Mouse (Mus musculus): Measurements from ENCODE around the gene Tmem141.

Tmem141 gene

DNA sequence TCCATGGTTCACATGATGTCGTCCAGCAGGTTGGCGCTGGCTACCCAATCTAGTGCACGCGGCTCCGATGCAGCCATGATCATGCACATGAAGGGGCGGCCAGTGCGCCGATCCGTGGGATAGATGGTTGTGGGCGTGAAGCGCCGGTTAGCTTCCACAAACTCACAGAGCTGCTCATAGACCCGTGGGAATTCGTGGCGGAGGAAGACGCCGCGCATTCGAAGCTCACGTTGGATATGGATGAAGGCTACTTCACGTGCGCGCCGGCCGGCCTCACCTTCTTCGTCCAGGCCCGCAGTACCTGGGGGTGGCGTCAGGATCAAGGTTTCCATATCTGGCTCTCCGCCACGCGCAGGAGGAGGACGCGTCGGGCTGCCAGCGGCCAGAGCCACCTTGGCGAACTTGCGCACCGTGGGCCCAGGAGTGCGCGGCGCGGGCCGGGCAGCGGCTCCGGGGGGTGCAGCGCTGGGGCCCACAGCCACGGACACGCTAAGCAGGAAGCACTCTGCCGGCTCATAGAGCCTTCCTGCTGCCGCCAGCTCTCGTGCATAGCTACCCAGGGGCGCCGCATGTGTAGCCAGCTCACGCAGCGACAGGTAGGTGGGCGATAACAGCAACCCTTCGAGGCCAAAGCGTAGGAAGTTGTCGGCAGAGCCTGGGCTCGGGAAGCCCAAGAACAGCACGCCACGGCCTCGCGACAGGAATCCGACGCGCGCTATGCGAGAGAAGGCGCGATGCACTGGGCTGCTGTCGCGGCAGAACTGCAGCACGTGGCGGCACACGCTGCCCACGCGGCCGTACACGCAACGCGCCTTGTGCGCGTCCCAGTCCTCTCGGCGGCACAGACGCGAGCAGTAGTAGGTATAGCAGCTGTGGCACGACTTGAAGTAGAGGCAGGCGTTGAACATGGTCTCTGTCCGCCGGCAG, 44.6 kb downstream of the Tmem141 start:
- no peak for DNase-seq

DNA sequence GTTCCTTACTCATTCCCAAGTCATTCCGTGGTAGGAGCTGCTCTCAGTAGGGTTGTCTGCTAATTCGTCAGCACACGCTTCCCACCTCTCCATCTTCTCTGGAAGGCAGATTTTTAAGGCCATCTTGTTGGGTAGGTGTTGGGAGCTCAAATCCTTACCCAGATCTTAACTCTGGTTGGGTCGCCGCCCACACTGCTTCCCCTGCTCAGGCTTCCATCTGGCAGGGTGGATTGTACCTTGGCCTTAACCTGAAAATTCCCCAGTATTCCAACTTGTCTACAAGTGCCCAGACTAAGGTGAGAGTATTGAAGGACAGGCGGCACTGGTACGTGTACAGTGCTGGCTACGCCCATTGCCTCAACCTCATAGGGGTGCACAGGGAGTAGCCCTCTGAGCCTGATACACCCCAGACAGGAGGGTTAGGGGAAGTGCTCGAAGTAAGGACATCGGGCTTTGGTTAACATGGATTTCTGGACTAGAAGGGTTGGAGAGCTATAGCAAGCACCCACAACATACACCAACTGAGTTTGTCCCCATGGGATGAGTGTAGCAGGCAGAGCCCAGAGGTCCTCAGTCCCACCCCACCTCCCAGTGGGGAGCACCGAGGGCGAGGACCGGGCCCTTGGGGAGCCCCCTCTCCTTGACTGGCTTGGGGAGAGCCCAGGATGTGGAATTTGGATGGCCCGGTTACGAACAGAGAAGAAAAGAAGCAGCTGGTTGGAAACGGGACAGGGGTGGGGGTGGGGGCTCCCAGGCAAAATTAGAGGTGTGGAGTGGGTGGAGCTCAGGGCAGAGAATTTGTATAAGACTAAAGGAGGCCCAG, 45.6 kb downstream of the Tmem141 start:
- DNase-seq: no peak

DNA sequence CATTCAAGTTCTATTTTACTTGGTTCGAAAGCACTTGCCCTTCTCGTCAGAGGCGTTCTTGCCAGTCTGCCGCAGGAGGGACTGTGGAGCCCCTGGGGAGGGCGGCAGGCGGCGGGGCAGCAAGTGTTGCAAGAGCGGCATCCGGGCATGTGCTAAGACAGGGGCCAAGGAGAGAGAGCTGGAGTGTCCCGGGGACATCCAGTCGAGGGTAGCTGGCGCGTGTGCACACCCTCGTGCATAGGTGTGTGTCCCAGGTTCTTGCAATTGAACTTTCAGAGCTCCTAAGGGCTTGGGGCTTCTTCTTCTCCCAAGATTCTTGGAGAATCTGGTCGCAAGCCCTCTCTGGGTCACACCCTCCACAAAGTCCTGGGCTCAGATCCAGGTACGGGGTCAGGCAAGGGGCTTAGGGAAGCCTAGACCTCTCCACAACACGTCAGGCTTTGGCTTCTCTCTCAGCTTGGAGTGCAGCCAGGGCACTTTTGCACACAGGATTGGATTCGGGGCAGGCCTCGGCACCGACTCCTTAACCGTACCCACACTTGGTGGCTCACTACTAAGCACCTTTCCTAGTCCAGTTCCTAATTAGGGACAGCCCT, 46.3 kb downstream of the Tmem141 start:
- peak; percentile 60 for DNase-seq

DNA sequence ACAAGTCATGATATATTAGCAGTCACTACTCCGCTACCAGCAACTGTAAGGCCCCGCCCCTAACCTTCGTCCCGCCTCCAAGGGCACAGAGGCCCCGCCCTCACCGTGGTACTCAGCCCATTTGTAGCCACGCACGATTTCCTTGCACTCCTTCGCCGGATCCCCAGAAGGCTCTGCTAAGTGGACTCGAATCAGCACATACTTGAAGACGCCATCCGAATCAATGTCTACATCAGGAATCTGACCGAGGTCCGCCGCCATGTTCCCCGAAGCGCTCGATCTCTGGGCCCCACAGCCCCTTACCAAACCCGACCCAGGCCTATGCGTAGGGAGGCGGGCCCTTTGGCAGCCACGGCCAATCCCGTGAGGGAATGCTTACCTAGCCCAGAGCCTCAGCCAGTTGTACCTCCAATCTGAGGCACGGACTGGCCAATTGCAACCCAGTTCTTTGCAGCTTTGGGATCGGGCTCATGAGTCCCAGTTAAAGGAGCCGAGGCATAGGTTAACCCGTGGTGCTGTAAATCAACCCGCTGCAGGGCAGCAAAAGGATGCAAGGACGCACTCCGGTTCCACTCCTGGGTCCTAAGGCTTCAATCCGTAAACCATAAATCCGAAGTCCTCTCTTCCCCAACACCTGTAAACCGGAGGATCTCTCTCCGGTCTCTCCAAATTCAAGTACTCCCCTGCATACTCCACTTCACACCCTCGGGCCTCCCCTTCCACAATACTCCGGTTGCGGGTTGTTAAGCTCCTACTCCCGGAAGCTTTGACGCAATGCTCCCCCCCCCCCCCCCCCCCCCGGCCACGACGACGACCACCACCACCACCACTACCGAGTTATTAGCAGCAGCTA, 47.0 kb downstream of the Tmem141 start, which contains the start of the genes Mamdc4 and Phpt1:
TSS of gene Mamdc4 (minus strand) at position 267 of the 853 bp plus-strand sequence.
TSS of gene Phpt1 (minus strand) at position 646 of the 853 bp plus-strand sequence.
- DNase-seq: peak; percentile 97

DNA sequence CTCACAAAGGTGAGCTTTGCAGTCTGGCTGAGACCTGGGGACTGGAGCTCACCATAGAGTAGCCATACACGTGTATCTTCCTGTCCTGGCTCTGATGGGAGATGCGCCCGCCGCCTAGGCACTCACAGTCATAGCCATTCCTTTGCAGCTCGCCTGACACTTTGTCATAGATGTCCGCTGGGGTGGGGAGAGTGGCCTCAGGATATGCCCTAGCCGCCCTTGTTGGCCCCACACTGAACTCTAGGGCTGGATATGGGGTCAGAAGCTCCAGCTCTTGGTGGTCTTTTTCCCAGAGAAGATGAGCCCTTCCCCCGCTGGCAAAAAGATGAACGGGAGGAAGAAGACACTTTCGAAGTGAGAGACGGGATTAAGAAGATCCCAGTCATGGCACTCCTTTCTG, 47.7 kb downstream of the Tmem141 start:
- peak; percentile 39 for DNase-seq

DNA sequence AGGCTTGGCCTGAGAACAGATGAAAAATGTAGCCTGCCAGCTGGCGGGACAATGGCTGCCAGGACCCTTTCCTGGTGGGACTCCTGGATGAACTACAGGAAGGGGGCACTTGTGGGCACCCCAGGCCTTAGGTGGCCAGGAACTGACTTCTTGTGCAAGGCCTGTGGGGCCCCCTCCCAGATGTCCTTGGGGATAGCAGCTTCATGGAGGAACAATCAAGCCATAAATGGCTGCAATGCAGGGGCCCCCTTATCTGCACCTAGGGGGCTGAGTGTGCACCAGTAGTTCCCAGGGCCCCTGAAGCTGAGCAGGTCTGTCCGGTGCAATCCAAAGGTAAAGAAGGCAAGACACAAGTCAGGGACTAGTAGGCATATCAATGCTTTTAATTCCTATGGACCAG, 48.7 kb downstream of the Tmem141 start:
- DNase-seq: no peak

DNA sequence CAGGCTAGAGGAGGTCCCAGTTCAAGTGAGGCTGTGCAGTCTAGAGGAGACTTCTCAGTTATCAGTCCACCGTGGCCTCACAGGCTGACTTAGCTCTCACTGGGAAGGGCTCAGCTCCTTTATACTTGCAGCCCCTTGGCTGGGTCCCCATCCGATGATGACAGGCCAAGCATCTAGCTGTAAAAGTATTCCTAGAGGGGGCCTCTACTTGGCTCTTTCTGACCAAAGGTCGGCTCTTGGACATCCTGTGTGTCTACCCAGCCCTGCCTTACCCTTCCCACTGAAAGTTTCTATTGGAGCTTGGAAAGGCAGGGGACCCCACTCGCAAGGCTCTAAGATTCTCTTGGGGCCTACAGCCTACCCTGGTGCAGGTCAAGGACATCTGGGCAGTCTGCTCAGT, 50.6 kb downstream of the Tmem141 start:
- no peak for DNase-seq
